Mouse (Mus musculus): ENCODE measurements around the gene Zfp710. TPM values are rescaled to one million over a fixed set of nuclear protein-coding genes. Genes with fewer than 3 reads are reported as not detected.
A peak's percentile ranks its signal among the peaks of the same experiment; 100 is the strongest.

The Zfp710 gene
- polyA plus RNA-seq, 1 experiment from 2014 or later = 15.0 TPM

DNA sequence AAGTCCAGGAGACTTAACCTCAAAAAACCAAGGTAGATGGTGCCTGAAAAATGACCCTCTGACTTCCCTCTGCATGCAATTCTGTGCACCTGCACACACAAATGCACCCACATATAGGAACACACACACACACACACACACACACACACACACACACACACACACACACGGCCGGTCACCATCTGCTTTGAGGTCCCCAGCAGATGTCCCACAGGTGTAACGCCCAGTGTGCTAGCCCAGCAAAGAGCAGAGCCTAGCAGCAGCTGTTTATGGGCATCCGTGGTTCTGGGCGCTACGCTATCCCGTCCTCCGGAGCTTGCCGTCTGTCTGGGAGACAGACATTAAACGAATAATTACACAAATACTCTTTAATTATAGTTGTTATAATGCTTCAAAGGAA lies 6.9 kb downstream of the Zfp710 start:
- no peak for ATAC-seq
- Histone ChIP-seq H3K9ac (ENCODE audit: low read depth, low read length) (no peak overlapping the region), H3K27ac (ENCODE audit: low read length) (no peak overlapping the region), H3K4me3 (ENCODE audit: low read depth, low read length) (no peak overlapping the region), H3K9me3 (replicated peaks; ENCODE audit: control insufficient read depth, low read length, poor library complexity, severe bottlenecking) (no peaks in the 10 kb centered on the region), H3K36me3 (ENCODE audit: control insufficient read depth, insufficient read depth, low read length) (no peaks in the 10 kb centered on the region), H3K4me1 (ENCODE audit: control insufficient read depth, insufficient read depth, low read length) (peaks cover 25% of the 10 kb centered on the region), H3K27me3 (ENCODE audit: control insufficient read depth, insufficient read depth, low read depth, low read length) (no peaks in the 10 kb centered on the region), H3K4me2 (ENCODE audit: low read length) (no peak overlapping the region)
- WGBS = 59% methylated on average over 10 of the region's 10 CpGs

DNA sequence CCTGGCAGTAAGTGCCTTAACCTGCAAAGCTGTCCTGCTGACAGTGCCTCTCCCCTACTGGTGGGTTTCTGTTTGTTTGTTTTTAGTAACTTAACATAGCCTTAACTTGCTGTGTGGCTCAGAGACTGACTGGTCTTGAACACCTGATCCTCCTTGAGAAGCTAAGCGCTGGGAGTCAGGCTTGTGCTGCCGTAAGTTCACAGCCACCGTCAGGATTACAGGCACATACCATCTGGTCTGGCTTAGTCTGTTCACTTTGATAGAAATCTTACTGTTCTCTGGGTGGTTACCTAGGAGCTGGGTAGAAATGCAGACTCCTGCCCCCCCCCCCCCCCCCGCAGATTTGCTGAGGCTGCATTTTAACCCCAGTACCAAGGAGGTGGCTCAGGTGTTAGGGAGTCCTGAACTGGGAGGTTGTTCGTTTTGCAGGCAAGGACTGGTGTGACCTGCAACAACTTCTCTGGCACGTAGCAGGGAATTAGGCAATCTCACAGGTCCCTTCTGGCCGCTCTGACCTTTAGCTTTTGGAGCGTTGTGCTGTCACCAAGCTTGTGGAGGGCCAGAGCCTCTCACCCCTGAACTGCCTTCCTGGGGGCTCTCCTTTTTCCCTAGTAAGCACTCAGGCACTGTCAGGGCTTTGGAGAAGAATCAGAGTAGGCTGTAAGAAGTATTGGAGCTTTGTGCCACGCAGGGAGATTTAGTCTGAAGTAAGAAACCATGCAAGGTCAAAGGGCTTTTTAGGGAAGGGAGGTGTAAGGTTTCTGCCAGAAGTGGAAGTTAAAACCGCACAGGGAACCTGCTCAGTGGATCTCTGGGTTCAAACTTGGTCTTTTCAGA lies 7.8 kb downstream of the Zfp710 start:
- Histone ChIP-seq H3K4me3 (ENCODE audit: low read depth, low read length) (no peak overlapping the region), H3K4me2 (ENCODE audit: low read length) (no peak overlapping the region), H3K36me3 (ENCODE audit: control insufficient read depth, insufficient read depth, low read length) (no peaks in the 10 kb centered on the region), H3K27ac (ENCODE audit: low read length) (no peak overlapping the region), H3K9me3 (replicated peaks; ENCODE audit: control insufficient read depth, low read length, poor library complexity, severe bottlenecking) (no peaks in the 10 kb centered on the region), H3K9ac (ENCODE audit: low read depth, low read length) (no peak overlapping the region), H3K27me3 (ENCODE audit: control insufficient read depth, insufficient read depth, low read depth, low read length) (no peaks in the 10 kb centered on the region), H3K4me1 (ENCODE audit: control insufficient read depth, insufficient read depth, low read length) (peaks cover 25% of the 10 kb centered on the region)
- WGBS = 39% methylated on average over 9 of the region's 10 CpGs
- ATAC-seq = 0 out of 2 replicates have a peak, but pooled peaks have one; percentile 13

DNA sequence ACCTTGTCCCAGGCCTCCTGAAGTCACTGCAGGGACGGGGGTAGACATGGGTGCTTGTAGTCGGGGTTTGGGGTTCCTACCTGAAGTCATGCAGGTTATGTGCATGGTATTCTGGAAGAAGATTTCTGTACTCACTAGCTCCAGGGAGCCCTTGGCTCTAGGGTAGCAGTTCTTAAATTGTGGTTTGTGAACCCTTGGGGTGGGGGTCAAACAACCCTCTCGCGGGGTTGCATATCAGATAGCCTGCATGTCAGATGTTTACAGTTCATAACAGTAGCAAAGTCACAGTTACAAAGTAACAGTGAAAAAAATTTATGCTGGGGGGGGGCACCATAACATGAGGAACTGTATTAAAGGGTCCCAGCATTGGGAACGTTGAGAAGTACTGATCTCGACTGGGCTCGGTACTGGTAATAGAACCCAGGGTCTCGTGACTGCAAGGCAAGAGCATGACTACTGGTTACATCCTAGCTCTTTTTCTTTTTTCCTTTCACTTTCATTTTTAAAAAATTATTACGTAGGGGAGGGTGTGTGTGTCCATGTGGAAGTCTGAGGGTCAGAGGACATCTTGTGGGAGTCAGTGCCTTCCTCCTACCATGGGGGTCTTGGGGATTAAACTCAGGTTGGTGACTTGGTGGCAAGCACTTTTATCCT lies 8.6 kb downstream of the Zfp710 start:
- Histone ChIP-seq H3K9ac (ENCODE audit: low read depth, low read length) (no peak overlapping the region), H3K27ac (ENCODE audit: low read length) (no peak overlapping the region), H3K4me2 (ENCODE audit: low read length) (no peak overlapping the region), H3K9me3 (replicated peaks; ENCODE audit: control insufficient read depth, low read length, poor library complexity, severe bottlenecking) (no peaks in the 10 kb centered on the region), H3K27me3 (ENCODE audit: control insufficient read depth, insufficient read depth, low read depth, low read length) (no peaks in the 10 kb centered on the region), H3K4me1 (ENCODE audit: control insufficient read depth, insufficient read depth, low read length) (peaks cover 19% of the 10 kb centered on the region), H3K36me3 (ENCODE audit: control insufficient read depth, insufficient read depth, low read length) (no peaks in the 10 kb centered on the region), H3K4me3 (ENCODE audit: low read depth, low read length) (no peak overlapping the region)
- 87% methylated on average over 9 of the region's 9 CpGs for WGBS
- no peak for ATAC-seq

DNA sequence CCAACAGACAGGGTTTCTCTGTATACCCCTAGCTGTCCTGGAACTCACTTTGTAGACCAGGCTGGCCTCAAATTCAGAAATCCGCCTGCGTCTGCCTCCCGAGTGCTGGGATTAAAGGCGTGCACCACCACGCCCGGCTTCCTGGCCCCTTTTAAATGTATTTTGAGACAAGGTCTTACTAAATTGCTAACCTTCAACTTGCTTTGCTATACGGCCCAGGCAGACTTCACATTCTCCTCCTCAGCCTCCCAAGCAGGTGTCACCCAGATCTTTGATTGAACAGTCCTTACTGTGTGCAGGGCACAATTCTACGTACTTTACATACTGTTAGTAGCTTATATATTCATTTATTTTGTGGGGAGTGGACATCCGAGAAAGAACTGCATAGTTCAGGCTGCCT lies 9.2 kb downstream of the Zfp710 start:
- H3K4me2 ChIP-seq (ENCODE audit: low read length) = no peak overlapping the region
- no peaks in the 10 kb centered on the region for H3K27me3 ChIP-seq (ENCODE audit: control insufficient read depth, insufficient read depth, low read depth, low read length)
- H3K9me3 ChIP-seq (replicated peaks; ENCODE audit: control insufficient read depth, low read length, poor library complexity, severe bottlenecking) = no peaks in the 10 kb centered on the region
- peaks cover 13% of the 10 kb centered on the region for H3K4me1 ChIP-seq (ENCODE audit: control insufficient read depth, insufficient read depth, low read length)
- H3K4me3 ChIP-seq (ENCODE audit: low read depth, low read length) = no peak overlapping the region
- ATAC-seq = no peak
- WGBS = 77% methylated on average over 9 of the region's 9 CpGs
- no peak overlapping the region for H3K27ac ChIP-seq (ENCODE audit: low read length)
- no peaks in the 10 kb centered on the region for H3K36me3 ChIP-seq (ENCODE audit: control insufficient read depth, insufficient read depth, low read length)
- no peak overlapping the region for H3K9ac ChIP-seq (ENCODE audit: low read depth, low read length)

DNA sequence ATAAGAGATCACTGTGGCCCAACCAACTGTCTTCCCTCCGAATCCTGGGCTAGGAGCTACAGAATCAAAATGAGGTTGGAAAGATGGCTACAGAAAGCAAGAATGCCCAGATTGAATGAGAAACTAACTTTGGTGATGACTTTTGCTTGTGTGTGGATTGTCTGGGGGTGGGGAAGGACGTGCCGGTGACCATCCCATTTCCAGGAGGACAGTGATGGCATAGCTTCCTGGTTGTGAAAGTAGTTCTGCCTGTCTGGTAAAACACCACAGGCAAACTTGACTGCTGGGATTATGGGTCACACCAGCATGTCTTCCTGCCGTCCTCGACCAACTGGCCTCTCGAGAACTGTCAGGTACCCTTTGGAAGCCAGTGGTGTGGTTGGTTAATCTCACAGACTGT lies 10.5 kb downstream of the Zfp710 start:
- H3K9ac ChIP-seq (ENCODE audit: low read depth, low read length) = no peak overlapping the region
- WGBS = 78% methylated on average over 6 of the region's 6 CpGs
- no peak overlapping the region for H3K4me3 ChIP-seq (ENCODE audit: low read depth, low read length)
- no peak overlapping the region for H3K27ac ChIP-seq (ENCODE audit: low read length)
- no peak overlapping the region for H3K4me2 ChIP-seq (ENCODE audit: low read length)
- H3K4me1 ChIP-seq (ENCODE audit: control insufficient read depth, insufficient read depth, low read length) = peaks cover 13% of the 10 kb centered on the region
- no peaks in the 10 kb centered on the region for H3K36me3 ChIP-seq (ENCODE audit: control insufficient read depth, insufficient read depth, low read length)
- ATAC-seq = no peak
- no peaks in the 10 kb centered on the region for H3K27me3 ChIP-seq (ENCODE audit: control insufficient read depth, insufficient read depth, low read depth, low read length)
- H3K9me3 ChIP-seq (replicated peaks; ENCODE audit: control insufficient read depth, low read length, poor library complexity, severe bottlenecking) = no peaks in the 10 kb centered on the region

DNA sequence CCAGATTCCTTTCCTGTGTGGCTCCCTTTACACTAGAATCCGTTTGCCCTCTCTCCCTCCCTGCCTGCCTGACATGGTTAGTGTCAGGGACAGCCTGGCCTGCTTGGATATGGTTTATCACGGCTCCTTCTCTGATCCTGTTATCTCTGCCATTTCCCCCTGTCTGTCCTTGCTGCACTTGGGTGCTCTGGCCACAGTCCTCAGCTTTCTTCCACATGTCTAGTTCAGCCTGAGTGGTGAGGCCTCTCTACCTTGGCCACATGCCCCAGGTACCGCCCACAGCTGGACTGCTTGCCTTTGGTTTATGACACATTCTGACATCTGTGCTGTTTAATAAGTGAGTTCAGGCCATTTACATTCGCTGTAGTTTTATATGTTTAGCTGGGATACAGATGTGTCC lies 11.1 kb downstream of the Zfp710 start:
- peaks cover 16% of the 10 kb centered on the region for H3K4me1 ChIP-seq (ENCODE audit: control insufficient read depth, insufficient read depth, low read length)

DNA sequence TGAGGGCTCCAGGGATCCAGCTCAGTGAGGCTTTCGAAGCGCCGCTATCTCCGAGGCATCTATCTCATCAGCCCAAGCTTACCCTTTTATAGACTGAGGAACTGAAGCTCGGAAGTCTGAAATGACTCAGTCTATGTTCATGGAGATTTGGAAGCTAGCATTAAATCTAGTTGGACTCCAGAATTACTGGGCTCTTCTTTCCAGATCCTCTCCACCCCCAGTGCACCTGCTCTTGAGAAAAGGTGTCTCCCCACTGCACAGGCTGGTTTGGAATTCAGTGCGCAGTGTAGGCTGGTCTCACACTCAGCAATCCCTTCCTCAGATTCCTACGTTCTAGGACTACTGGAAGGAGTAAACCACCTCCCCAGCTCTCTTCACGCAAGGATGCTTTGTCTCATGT lies 15.1 kb downstream of the Zfp710 start:
- Histone ChIP-seq H3K27me3 (ENCODE audit: control insufficient read depth, insufficient read depth, low read depth, low read length) (no peaks in the 10 kb centered on the region), H3K4me2 (ENCODE audit: low read length) (no peak overlapping the region), H3K36me3 (ENCODE audit: control insufficient read depth, insufficient read depth, low read length) (no peaks in the 10 kb centered on the region), H3K9me3 (replicated peaks; ENCODE audit: control insufficient read depth, low read length, poor library complexity, severe bottlenecking) (no peaks in the 10 kb centered on the region), H3K27ac (ENCODE audit: low read length) (no peak overlapping the region), H3K9ac (ENCODE audit: low read depth, low read length) (no peak overlapping the region), H3K4me1 (ENCODE audit: control insufficient read depth, insufficient read depth, low read length) (peaks cover 6% of the 10 kb centered on the region), H3K4me3 (ENCODE audit: low read depth, low read length) (no peak overlapping the region)
- ATAC-seq = no peak
- 91% methylated on average over 8 of the region's 8 CpGs for WGBS

More for the DNA sequence above, 11.1 kb downstream of the Zfp710 start:
- H3K9me3 ChIP-seq (replicated peaks; ENCODE audit: control insufficient read depth, low read length, poor library complexity, severe bottlenecking) = no peaks in the 10 kb centered on the region
- no peaks in the 10 kb centered on the region for H3K36me3 ChIP-seq (ENCODE audit: control insufficient read depth, insufficient read depth, low read length)
- 78% methylated on average over 4 of the region's 4 CpGs for WGBS
- ATAC-seq = no peak
- H3K4me2 ChIP-seq (ENCODE audit: low read length) = no peak overlapping the region
- no peak overlapping the region for H3K27ac ChIP-seq (ENCODE audit: low read length)
- H3K27me3 ChIP-seq (ENCODE audit: control insufficient read depth, insufficient read depth, low read depth, low read length) = no peaks in the 10 kb centered on the region
- H3K4me3 ChIP-seq (ENCODE audit: low read depth, low read length) = no peak overlapping the region
- no peak overlapping the region for H3K9ac ChIP-seq (ENCODE audit: low read depth, low read length)

DNA sequence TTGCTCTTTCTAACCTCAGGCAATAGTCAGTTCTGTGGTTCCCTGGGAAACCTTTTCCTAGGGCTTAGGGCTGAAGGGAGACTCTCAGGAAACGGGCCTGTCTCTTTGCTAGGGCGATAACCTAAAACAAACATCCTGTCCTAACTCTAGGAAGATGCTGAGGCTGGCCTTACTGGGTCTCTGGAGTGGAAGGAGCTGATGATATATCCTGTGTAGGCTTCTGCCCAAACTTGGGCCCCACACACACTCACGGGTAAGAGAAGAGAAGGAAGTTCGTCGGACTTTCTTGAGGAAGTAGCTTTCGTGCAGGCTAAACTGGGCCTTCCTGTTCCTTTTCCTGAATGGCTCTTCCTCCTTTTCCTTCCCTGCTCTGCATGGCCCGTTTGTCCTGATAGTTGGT lies 19.6 kb downstream of the Zfp710 start:
- no peaks in the 10 kb centered on the region for H3K36me3 ChIP-seq (ENCODE audit: control insufficient read depth, insufficient read depth, low read length)
- H3K9ac ChIP-seq (ENCODE audit: low read depth, low read length) = no peak overlapping the region
- no peak overlapping the region for H3K27ac ChIP-seq (ENCODE audit: low read length)
- no peak overlapping the region for H3K4me3 ChIP-seq (ENCODE audit: low read depth, low read length)
- no peaks in the 10 kb centered on the region for H3K27me3 ChIP-seq (ENCODE audit: control insufficient read depth, insufficient read depth, low read depth, low read length)
- peaks cover 18% of the 10 kb centered on the region for H3K4me1 ChIP-seq (ENCODE audit: control insufficient read depth, insufficient read depth, low read length)
- H3K9me3 ChIP-seq (replicated peaks; ENCODE audit: control insufficient read depth, low read length, poor library complexity, severe bottlenecking) = no peaks in the 10 kb centered on the region
- H3K4me2 ChIP-seq (ENCODE audit: low read length) = no peak overlapping the region
- 81% methylated on average over 7 of the region's 7 CpGs for WGBS
- no peak for ATAC-seq

DNA sequence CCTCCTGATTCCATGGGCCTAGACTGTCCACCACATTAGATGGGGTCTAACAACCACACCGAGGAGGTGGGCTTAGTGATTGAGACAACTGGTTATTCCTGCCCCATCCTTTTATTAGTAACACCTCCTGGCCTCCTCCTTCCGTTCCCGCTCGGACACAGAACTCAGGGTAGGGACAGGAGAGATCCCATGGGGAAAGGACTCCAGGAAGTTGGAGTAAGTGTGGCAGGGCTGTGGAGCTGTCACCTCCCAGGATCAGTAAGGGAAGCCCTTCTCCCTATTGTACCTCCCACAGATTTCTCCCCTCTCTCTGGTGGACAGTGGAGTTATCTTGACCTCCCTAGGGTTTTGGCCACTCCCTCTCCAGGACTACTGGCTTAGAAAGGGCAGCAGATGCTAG lies 22.4 kb downstream of the Zfp710 start:
- no peaks in the 10 kb centered on the region for H3K27me3 ChIP-seq (ENCODE audit: control insufficient read depth, insufficient read depth, low read depth, low read length)
- ATAC-seq = no peak
- H3K4me2 ChIP-seq (ENCODE audit: low read length) = no peak overlapping the region
- H3K27ac ChIP-seq (ENCODE audit: low read length) = no peak overlapping the region
- no peaks in the 10 kb centered on the region for H3K9me3 ChIP-seq (replicated peaks; ENCODE audit: control insufficient read depth, low read length, poor library complexity, severe bottlenecking)
- no peak overlapping the region for H3K9ac ChIP-seq (ENCODE audit: low read depth, low read length)
- peaks cover 15% of the 10 kb centered on the region for H3K4me1 ChIP-seq (ENCODE audit: control insufficient read depth, insufficient read depth, low read length)
- H3K4me3 ChIP-seq (ENCODE audit: low read depth, low read length) = no peak overlapping the region
- 93% methylated on average over 4 of the region's 4 CpGs for WGBS
- no peaks in the 10 kb centered on the region for H3K36me3 ChIP-seq (ENCODE audit: control insufficient read depth, insufficient read depth, low read length)
